Mouse (Mus musculus) ES-E14 (cell line): ENCODE measurements around the gene Nid2. TPM values are rescaled to one million over a fixed set of nuclear protein-coding genes. Genes with fewer than 3 reads are reported as not detected.

ENCODE experiments used
- DNase-seq: peaks from one replicate; pipeline ENCODE4 v3.0.0-alpha.2; 2013; ENCODE audit warnings: low read depth, low spot score
- H3K27ac ChIP-seq: 2 replicates; pipeline ENCODE4 v1.5.1; 2012; ENCODE audit warnings: low read depth, mild to moderate bottlenecking, low read length, moderate library complexity, mixed read lengths; ENCODE audit not compliant: poor library complexity, insufficient read depth, severe bottlenecking
- H3K36me3 ChIP-seq: 2 replicates; pipeline ENCODE4 v1.6.1; 2012; ENCODE audit warnings: mild to moderate bottlenecking, low read length, moderate library complexity, mixed read lengths; ENCODE audit not compliant: control insufficient read depth, poor library complexity, insufficient read depth, severe bottlenecking
- H3K4me1 ChIP-seq, 2 experiments: fragments of 150-350 bp in 1 of 2; sonication (generic) in 1 of 2; 2 replicates each; pipeline ENCODE4 v1.6.1; 2012; ENCODE audit warnings: low read length in 2 of 2, mild to moderate bottlenecking in 1 of 2, mixed read lengths in 1 of 2; ENCODE audit not compliant: control insufficient read depth in 2 of 2, insufficient read depth in 2 of 2, poor library complexity in 1 of 2
- H3K4me3 ChIP-seq, 2 experiments: fragments of 150-350 bp in 1 of 2; sonication (generic) in 1 of 2; 2 replicates each; pipeline ENCODE4 v1.5.1; 2012; ENCODE audit warnings: low read length in 2 of 2, low read depth in 1 of 2, mild to moderate bottlenecking in 1 of 2, mixed read lengths in 1 of 2; ENCODE audit not compliant: insufficient read depth in 1 of 2, poor library complexity in 1 of 2, severe bottlenecking in 1 of 2
- H3K9ac ChIP-seq: 2 replicates; pipeline ENCODE4 v1.6.1; 2012; ENCODE audit warnings: low read depth, mild to moderate bottlenecking, low read length, mixed read lengths; ENCODE audit not compliant: poor library complexity, insufficient read depth, severe bottlenecking
- H3K9me3 ChIP-seq: fragments of 150-350 bp; sonication (generic); 2 replicates; pipeline ENCODE4 v1.6.1; 2012; ENCODE audit warnings: low read depth, mild to moderate bottlenecking, low read length; ENCODE audit not compliant: control insufficient read depth, insufficient read depth
- CHD2 ChIP-seq: IDR thresholded peaks from 2 replicates; pipeline ENCODE4 v1.6.1; 2014; ENCODE audit warnings: mild to moderate bottlenecking, low read depth, low read length, inconsistent platforms
- HCFC1 ChIP-seq: IDR thresholded peaks from 2 replicates; pipeline ENCODE4 v1.6.1; 2012; ENCODE audit warnings: low read length, inconsistent platforms, borderline replicate concordance; ENCODE audit not compliant: insufficient read depth
- MAFK ChIP-seq: IDR thresholded peaks from 2 replicates; pipeline ENCODE4 v1.6.1; 2014; ENCODE audit warnings: mild to moderate bottlenecking, low read depth, low read length, inconsistent platforms; ENCODE audit not compliant: insufficient read depth
- ZC3H11A ChIP-seq: IDR thresholded peaks from 2 replicates; pipeline ENCODE4 v1.6.1; 2012; ENCODE audit warnings: low read depth, mild to moderate bottlenecking, inconsistent platforms, low read length, borderline replicate concordance
- ZNF384 ChIP-seq: IDR thresholded peaks from 2 replicates; pipeline ENCODE4 v1.6.1; 2012; ENCODE audit warnings: low read depth, low read length, inconsistent platforms
- in situ Hi-C, 2 experiments: fragments of 600-800 bp; cut with MboI; formaldehyde crosslinking; loops; one replicate each; pipeline ENCODE4 v1.15.1; 2025; ENCODE audit warnings: low sequenced_read_pairs in 2 of 2, inconsistent platforms in 1 of 2; ENCODE audit not compliant: unreplicated experiment in 2 of 2
- total RNA-seq: library from RNA; depleted of rRNA; stranded (reverse); fragments of 300-350 nt; gene quantifications from 2 replicates; pipeline ENCODE4 v1.2.3, GENCODE M21; 2012

Gene Nid2
- total RNA-seq, 1 experiment = 399 TPM

GRCm38 (mm10) chr14:19732097-19732496 lies 19.0 kb upstream of the Nid2 start:
- Histone ChIP-seq H3K4me1 (no peaks in the 10 kb centered on the region), H3K9ac (no peak overlapping the region), H3K36me3 (no peaks in the 10 kb centered on the region), H3K4me3 (no peak overlapping the region), H3K9me3 (no peaks in the 10 kb centered on the region), H3K27ac (no peak overlapping the region)
- TF ChIP-seq MAFK = no peak
- no peak for TF ChIP-seq ZC3H11A
- no peak for TF ChIP-seq CHD2
- no peak for TF ChIP-seq ZNF384
- TF ChIP-seq HCFC1 = no peak
- in situ Hi-C loops = no loop called here
- DNase-seq = no peak

GRCm38 (mm10) chr14:19733490-19734282 lies 17.4 kb upstream of the Nid2 start:
- Histone ChIP-seq H3K4me3 (no peak overlapping the region), H3K9ac (no peak overlapping the region), H3K36me3 (no peaks in the 10 kb centered on the region), H3K9me3 (no peaks in the 10 kb centered on the region), H3K27ac (no peak overlapping the region), H3K4me1 (peaks cover 0 to 2% of the 10 kb centered on the region in 2 experiments; a peak in 1 of 4 replicates)
- in situ Hi-C loops = no loop called here
- TF ChIP-seq MAFK = no peak
- TF ChIP-seq ZNF384 = no peak
- TF ChIP-seq CHD2 = no peak
- TF ChIP-seq HCFC1 = no peak
- no peak for TF ChIP-seq ZC3H11A
- no peak for DNase-seq

- Histone ChIP-seq H3K9ac (no peak overlapping the region), H3K4me3 (no peak overlapping the region), H3K27ac (no peak overlapping the region), H3K4me1 (peaks cover 0 to 2% of the 10 kb centered on the region in 2 experiments; a peak in 1 of 4 replicates), H3K9me3 (no peaks in the 10 kb centered on the region), H3K36me3 (no peaks in the 10 kb centered on the region)
- DNase-seq = no peak
- TF ChIP-seq CHD2 (no peak), MAFK (no peak), HCFC1 (no peak), ZNF384 (no peak), ZC3H11A (no peak)
- in situ Hi-C loops = no loop called here
These were observed 15.8 kb upstream of the Nid2 start for GRCm38 (mm10) chr14:19735303-19735702.

GRCm38 (mm10) chr14:19737568-19737967 lies 13.5 kb upstream of the Nid2 start:
- no peak for TF ChIP-seq CHD2
- TF ChIP-seq HCFC1 = no peak
- in situ Hi-C loops = no loop called here
- H3K4me3 ChIP-seq = no peak overlapping the region
- no peak overlapping the region for H3K27ac ChIP-seq
- no peaks in the 10 kb centered on the region for H3K9me3 ChIP-seq
- no peaks in the 10 kb centered on the region for H3K36me3 ChIP-seq
- no peak for DNase-seq
- peaks cover 0 to 2% of the 10 kb centered on the region in 2 experiments; a peak in 1 of 4 replicates for H3K4me1 ChIP-seq
- no peak overlapping the region for H3K9ac ChIP-seq

- TF ChIP-seq CHD2 (no peak), HCFC1 (no peak), ZNF384 (no peak), MAFK (no peak), ZC3H11A (no peak)
These were observed 12.8 kb upstream of the Nid2 start for GRCm38 (mm10) chr14:19738094-19738843.

More at GRCm38 (mm10) chr14:19738094-19738843, 12.8 kb upstream of the Nid2 start:
- Histone ChIP-seq H3K27ac (no peak overlapping the region), H3K4me1 (peaks cover 0 to 2% of the 10 kb centered on the region in 2 experiments; a peak in 1 of 4 replicates), H3K9ac (no peak overlapping the region), H3K4me3 (no peak overlapping the region), H3K9me3 (no peaks in the 10 kb centered on the region), H3K36me3 (no peaks in the 10 kb centered on the region)
- DNase-seq = no peak
- in situ Hi-C loops = no loop called here
